Mouse (Mus musculus): ENCODE measurements around the gene Slc2a13.

- TF ChIP-seq CTCF (IDR thresholded peaks at IDR 0.05; ENCODE audit: low read depth) = no peak
- TF ChIP-seq EP300 (IDR thresholded peaks at IDR 0.05; ENCODE audit: low read depth) = no peak
Observed at GRCm38 (mm10) chr15:91601197-91601596, 28.1 kb upstream of the Slc2a13 start.
